Mouse (Mus musculus) B cell, adult (primary cell): ENCODE results near the gene Dedd2. TPM values are rescaled to one million over a fixed set of nuclear protein-coding genes. Genes with fewer than 3 reads are reported as not detected.

Source experiments
- total RNA-seq: library from RNA; stranded (reverse); gene quantifications from 4 replicates; pipeline ENCODE4 v1.2.4, GENCODE M21; 2023; ENCODE audit not compliant: inconsistent age

The Dedd2 gene
- total RNA-seq, result 71.2 to 82.1 TPM (median 74.6 TPM) in 4 replicates

DNA sequence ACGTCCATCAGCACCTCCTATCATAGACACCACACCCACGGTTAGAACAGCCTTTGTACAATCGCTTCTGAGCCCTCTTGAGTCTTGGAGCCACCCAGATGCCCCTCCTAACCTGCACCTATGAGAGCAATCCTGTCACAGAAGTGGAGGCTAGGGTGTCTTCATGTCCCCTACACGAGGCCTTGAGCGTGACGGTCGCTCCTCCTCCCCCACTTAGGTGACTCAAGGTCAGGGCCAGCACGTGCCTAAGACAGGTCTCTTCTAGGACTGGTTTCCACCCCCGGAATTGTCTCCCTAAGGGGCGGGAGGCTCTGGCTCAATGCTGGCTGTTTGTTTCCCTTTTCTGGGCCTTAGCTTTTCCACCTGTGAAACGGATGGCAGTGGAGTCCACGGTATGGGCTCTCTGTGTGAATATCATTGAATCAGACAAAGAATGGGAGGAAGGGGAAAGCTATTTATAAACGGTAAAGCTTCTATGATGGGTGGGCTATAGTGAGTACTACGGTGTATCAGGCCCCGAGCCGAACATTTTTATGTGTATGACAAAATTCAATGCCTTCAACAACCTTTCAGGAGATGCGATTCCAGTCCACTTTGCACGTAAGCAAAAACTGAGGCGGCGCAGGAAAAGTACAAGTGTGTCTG, at the start of gene Dedd2:
TSS of gene Dedd2 (minus strand) at position 159 of the 645 bp plus-strand sequence.

DNA sequence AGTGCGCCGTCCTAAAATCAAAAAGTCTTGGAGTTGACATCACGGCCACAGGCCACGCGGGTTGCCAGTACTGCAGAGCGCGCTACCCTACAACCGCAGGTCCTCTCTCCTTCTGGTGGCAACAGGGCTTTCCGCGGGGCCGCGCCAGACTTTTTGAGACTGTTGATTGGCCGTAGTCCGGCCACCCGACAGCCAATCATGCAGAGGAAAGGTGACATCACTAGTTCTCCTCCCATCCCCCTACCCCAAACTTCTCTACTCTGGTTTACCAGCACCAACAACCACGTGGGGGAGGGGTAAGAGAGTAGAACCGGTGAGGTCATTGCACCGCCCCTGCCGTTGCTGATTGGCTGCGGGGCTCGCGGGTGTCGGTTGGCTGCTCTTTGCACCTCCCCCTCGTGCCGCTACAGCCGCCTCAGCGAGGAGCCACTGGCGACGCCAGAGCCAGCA, 46.9 kb upstream of the Dedd2 start, which contains the start of gene Cic:
TSS of gene Cic (plus strand) at position 404 of the 450 bp plus-strand sequence.

GRCm38 (mm10) chr7:25250141-25250972, 29.9 kb upstream of the Dedd2 start, which contains the start of gene Erf:
Gene Erf, minus strand, starts transcription at chr7:25250761.

DNA sequence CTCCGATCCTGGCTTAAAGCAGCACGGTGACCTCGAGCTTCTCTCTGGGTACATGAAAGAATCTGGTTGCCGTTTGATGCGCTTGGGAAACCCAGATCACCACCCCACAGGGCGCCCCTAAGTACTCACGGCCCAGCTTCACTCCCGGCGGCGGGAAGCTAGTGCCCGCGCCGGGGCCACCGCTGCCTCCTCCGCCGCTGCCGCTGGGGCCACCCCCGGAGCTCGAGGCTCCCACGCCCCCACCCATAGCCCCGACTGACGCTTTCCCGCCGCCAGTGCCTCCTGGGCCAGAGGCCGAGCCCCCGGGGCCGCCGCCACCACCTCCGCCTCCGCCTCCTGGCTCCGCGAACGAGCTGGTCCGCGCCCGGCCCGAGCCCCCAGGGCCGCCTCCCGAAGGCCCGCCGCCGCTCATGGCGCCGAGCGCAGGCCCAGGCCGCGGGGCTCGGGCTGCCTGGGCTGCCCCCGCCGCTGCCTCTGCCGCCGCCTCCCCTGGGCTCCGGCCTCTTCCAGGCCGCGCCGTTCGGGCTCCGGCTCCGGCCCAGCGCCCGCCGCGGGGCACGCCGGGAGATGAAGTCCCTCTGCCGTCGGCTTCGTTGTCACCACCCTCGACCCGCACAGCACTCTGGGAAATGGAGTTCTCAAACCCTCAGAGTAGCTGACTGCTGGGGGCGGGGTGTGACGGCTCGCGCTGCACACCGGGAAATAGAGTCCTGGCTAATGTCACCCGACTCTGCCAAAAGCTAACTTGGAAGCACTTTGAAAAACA, 17.0 kb upstream of the Dedd2 start, which contains the start of gene Gsk3a:
TSS of gene Gsk3a (minus strand) at position 603 of the 766 bp plus-strand sequence.

DNA sequence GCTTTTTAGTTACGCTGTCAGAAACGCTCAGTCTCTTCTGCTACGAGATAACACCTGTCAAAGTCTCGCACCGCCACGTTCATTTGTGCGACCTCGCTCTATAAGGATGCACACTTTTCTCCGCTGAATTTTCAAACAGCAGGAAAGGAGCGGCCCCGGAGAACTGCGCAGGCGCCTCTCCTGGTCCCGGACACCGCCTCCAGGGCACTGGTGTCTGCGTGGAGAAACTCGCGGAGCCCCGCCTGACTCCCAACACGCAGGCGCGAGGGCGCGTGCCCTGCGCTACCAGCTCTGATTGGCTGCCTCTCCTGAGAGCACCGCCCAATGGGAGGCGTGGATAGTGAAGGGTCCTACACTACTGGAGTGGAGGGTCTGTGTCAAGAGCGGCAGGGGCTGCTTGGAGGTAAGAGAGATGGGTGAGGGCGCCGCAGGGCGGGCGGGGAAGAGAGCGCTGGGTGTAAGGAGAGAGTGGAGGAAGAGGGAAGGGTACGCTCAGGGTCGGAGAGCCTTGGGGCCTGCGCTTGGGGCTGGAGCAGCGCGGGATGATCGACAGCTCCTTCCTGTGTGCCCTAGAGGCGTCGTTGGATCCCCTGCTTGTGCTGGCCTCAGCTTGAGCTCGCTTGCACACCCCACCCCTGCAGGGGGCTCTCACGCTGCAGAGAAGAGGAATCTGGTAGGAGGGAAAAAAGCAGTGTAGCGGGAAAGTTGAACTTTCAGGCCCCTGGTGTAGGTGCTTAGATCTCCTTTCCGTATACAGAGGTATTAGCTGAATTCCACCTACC, 878 bp upstream of the Dedd2 start, which contains the start of gene Zfp526:
TSS of gene Zfp526 (plus strand) at position 324 of the 782 bp plus-strand sequence.

DNA sequence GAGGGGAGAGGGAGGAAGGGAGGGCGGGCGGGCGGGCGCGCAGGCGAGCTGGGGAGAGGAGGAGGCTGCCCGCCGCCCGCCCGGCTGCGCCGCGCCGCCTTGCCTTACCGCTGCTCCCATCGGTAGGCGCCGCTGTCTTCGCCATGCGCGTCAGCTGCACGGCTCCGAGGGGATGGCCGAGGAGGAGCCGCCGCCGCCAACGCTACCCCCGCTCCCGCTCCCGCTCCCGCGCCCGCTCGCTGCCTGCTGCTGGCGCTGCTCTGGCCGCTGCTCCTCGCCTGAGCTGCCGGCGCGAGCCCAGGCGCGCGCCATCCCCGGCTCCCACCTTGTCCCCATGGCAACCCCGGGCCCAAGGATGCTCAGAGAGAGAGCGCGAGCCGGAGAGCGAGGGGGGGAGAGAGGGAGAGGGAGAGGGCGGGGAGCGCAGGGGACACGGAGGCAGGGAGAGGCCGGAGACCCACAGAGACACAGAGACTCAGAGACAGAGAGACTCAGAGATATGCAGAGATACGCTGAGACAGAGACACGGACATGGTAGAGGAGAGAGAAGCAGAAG, 40.7 kb downstream of the Dedd2 start, which contains the start of gene Pou2f2:
TSS of gene Pou2f2 (minus strand) at position 121 of the 556 bp plus-strand sequence.

Other genes with a start within 250 kb of the Dedd2 start
- gene Rabac1, start 247.9 kb downstream of the Dedd2 start, total RNA-seq, result 155 to 184 TPM (median 178 TPM) in 4 replicates
- gene Atp1a3, start 214.7 kb downstream of the Dedd2 start, total RNA-seq, result 0.13 to 0.51 TPM in 2 of 4 replicates, not detected in the others
- 1.9 to 3.4 TPM (median 3.1 TPM) in 4 replicates for gene Grik5, start 148.3 kb downstream of the Dedd2 start, total RNA-seq
- 13.0 to 18.2 TPM (median 14.8 TPM) in 4 replicates for gene Zfp574, start 148.0 kb downstream of the Dedd2 start, total RNA-seq
- 156 to 187 TPM (median 177 TPM) in 4 replicates for gene Pou2f2, start 40.9 kb downstream of the Dedd2 start, total RNA-seq
- gene Zfp526, start 810 bp upstream of the Dedd2 start, total RNA-seq, result 12.5 to 14.9 TPM (median 13.9 TPM) in 4 replicates
- gene Gsk3a, start 17.2 kb upstream of the Dedd2 start, total RNA-seq, result 86.7 to 89.1 TPM (median 88.1 TPM) in 4 replicates
- 14.7 to 23.8 TPM (median 21.3 TPM) in 4 replicates for gene Erf, start 30.1 kb upstream of the Dedd2 start, total RNA-seq
- gene Cic, start 47.1 kb upstream of the Dedd2 start, total RNA-seq, result 289 to 336 TPM (median 319 TPM) in 4 replicates
- 47.3 to 63.0 TPM (median 55.7 TPM) in 4 replicates for gene Pafah1b3, start 77.4 kb upstream of the Dedd2 start, total RNA-seq
- gene Prr19, start 80.8 kb upstream of the Dedd2 start, total RNA-seq, result not detected in 4 replicates
- not detected in 4 replicates for gene Tmem145, start 85.5 kb upstream of the Dedd2 start, total RNA-seq
- 1.7 to 2.1 TPM (median 1.9 TPM) in 4 replicates for gene Megf8, start 96.5 kb upstream of the Dedd2 start, total RNA-seq
- gene Cnfn, start 149.1 kb upstream of the Dedd2 start, total RNA-seq, result not detected in 4 replicates
- 32.7 to 37.1 TPM (median 35.2 TPM) in 4 replicates for gene Lipe, start 178.1 kb upstream of the Dedd2 start, total RNA-seq
- gene Cxcl17, start 192.3 kb upstream of the Dedd2 start, total RNA-seq, result not detected in 4 replicates